Mouse (Mus musculus) skeletal muscle tissue, adult 2 months (tissue): ENCODE measurements at regions not wholly inside any gene's neighbourhood (a gene's known extent, or its start where the extent isn't known, plus 50 kb on each side); places are given as distances from the start of the nearest gene placed in this dataset.

Experiments used
- DNase-seq: peaks from one replicate; pipeline ENCODE4 v3.0.0-alpha.2; 2012; ENCODE audit warnings: low read depth, low spot score

- peak; percentile 10 for DNase-seq
These were observed 191.6 kb downstream of the Agtpbp1 start for GRCm38 (mm10) chr13:59393231-59393938.

DNA sequence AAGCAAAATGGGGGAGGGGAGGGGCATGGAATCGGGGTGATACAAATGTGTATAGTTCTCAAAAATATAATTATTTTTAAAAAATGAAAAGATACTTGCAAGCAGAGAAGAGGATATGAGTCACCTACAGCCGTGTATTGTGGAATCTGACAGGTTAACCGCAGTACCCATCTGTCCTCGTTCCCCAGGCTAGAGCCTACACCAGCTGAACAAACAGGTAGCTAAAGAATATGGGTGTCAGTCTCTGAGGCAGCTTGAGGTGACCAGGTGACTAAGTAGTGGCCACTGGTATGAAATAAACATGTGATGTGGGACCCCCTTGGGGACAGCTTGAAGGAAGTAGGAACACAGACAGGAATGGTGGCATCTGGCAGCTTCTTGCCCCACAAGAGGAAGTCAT is 192.2 kb downstream of the Agtpbp1 start:
- DNase-seq: no peak

DNA sequence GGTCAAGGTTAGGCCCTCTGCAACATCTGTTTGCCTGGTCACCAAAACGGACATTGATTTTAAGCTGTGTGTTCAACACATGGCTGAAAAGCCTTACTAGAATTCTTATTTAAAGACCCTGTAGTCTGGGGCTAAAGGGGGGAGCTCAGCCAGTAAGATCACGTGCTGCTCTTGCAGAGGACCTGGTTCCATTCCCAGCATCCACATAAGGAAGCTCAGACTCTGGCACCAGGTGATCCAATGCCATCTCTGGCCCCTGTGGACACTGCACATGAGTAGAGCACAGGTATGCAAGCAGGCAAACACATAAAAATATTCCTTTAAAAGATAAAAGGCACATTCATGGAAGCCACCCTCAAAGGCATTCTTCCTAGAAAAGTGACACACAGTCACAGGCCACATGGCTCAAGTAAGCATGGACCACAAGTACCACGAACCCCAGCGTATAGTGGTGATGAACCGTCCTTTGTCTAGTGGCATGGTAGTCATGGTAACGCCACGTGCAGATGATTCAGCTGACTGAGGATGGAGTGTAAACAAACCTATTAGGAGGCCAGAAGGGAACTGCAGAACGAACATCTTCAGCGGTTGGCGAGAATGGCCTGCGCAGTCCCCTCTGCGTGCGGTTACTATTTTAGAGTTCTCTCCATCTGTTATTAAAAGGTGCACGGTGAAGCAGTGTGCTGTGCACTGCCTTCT is 197.3 kb downstream of the Agtpbp1 start:
- no peak for DNase-seq

DNA sequence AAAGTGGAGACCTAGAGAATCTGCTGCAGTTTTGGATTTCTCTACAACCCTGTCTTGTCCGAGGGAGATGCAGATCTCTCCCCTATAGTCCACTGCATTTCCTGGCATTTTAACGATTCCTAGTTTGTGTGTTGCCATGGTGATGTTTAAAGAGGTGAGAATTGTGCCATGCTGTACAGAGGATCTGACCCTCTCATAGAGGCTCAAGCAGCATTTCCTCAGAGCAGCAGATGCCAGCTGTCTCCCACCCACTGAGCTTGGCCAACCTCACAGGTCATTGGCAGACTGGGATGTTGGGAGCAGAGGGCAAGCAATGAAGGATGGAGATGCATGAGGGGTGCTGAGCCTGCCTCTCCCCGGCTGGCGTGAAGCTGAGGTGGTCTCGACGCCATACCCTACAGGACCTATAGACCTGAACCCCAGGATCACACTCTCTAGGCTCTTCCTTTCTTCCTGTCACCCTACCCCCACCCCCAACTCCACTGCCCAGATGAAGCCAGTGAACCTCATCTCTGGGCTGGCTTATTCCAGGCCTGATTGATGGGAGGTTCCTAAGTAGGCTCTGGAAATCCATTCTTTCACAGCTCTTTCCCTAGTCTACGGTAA is 198.0 kb downstream of the Agtpbp1 start:
- no peak for DNase-seq

DNA sequence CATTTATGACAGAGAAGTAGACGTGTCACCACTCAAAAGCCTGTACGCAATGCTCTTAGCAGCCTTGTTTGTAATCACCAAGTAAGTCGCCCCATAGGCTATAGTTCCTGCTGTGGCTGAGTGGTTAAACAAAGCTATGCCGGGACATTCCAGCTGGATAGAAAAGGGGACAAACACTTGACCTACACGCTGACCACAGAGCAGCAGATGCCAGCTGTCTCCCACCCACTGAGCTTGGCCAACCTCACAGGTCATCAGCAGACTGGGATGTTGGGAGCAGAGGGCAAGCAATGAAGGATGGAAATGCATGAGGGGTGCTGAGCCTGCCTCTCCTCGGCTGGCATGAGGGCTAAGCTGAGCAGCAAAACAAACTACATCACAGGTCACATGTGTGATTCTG is 199.2 kb downstream of the Agtpbp1 start:
- no peak for DNase-seq

- no peak for DNase-seq
These were observed 214.7 kb downstream of the Agtpbp1 start for GRCm38 (mm10) chr13:59370141-59370816.

- no peak for DNase-seq
These were observed 216.2 kb downstream of the Agtpbp1 start for GRCm38 (mm10) chr13:59368550-59369449.

- DNase-seq: peak; percentile 61
These were observed 219.6 kb downstream of the Agtpbp1 start for GRCm38 (mm10) chr13:59365460-59365859.

DNA sequence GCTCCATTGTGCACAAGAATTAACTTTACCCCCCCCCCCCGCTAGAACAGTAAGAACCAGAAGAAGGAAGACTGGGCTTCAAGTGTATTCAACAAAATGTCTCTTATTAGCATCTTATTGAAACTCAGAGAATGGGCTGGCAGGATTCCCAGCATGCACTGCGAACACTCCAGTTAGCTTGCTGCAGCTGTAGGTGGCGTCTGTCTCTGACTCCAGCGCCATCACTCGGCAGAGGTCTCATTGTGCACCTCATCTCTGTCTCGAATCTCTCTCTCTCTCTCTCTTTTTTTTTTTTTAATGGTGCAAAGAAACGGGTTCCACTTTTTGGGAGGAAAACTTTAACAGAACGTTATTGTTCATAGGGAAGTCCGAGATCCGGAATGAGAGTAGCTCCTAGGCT is 221.6 kb downstream of the Agtpbp1 start:
- DNase-seq: no peak

DNA sequence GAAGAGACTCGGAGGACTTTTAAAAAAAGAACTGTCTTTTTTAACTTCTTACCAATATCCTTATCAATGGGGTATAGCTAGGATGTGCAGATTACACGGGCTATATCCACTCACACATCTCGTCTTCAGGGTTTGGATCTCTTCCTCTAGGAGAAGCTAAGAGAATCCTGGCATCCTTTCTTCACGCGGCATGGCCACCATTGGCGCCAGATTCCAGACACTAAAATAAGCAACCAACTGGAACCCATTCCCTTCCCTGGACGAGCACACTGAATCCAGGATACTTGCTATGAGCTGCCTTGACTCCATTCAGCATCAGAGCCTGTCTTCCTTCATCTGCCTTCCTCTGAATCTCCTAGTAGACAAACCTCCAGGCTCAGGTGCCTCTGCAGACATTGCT is 223.7 kb downstream of the Agtpbp1 start:
- DNase-seq: no peak

GRCm38 (mm10) chr13:59360026-59360425 is 225.0 kb downstream of the Agtpbp1 start:
- DNase-seq: no peak

- DNase-seq: no peak
These were observed 226.6 kb downstream of the Agtpbp1 start for GRCm38 (mm10) chr13:59358421-59358820.

- no peak for DNase-seq
These were observed 233.6 kb downstream of the Agtpbp1 start for GRCm38 (mm10) chr13:59351461-59351860.

- DNase-seq: no peak
These were observed 234.3 kb downstream of the Agtpbp1 start for GRCm38 (mm10) chr13:59350613-59351150.

DNA sequence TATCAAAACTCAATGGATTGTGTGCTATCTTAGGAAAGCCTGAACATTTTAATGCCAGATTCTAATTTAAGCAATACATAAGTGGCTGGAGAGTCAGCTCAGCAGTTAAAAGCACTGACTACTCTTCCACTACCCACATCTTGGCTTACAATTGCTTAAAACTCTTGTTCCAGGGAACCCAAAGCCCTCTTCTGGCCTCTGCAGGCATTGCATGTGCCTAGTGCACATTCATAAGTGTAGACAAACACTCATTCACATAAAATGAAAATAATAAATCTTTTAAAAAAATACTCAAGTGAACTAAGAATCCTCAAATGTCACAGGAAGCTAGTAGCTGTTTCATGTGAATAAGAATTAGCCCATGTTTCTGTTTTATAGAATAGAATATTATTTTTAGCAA is 236.5 kb downstream of the Agtpbp1 start:
- no peak for DNase-seq

- peak; percentile 90 for DNase-seq
These were observed 243.2 kb downstream of the Agtpbp1 start for GRCm38 (mm10) chr13:59341871-59342270.

GRCm38 (mm10) chr13:59338436-59338835 is 246.6 kb downstream of the Agtpbp1 start:
- no peak for DNase-seq

DNA sequence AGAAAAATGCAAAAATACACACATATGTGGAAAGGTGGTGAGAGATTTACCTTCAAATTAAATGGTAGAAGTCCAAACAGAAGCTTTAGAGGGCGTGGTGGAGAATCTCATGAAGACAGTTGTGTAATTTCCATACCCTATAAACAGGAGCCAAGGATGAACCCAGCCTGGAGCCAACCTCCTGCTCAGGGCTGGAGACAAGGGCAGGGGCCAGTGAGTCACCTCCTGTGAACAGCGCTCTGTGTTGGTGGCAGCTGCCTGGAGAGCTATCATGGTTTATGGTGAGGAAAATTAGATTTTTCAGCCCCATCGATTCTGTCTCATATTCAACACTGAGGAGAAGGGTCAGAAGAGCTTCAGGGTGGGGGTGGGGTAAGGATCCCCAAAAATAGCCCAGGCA is 261.1 kb downstream of the Agtpbp1 start:
- DNase-seq: no peak

DNA sequence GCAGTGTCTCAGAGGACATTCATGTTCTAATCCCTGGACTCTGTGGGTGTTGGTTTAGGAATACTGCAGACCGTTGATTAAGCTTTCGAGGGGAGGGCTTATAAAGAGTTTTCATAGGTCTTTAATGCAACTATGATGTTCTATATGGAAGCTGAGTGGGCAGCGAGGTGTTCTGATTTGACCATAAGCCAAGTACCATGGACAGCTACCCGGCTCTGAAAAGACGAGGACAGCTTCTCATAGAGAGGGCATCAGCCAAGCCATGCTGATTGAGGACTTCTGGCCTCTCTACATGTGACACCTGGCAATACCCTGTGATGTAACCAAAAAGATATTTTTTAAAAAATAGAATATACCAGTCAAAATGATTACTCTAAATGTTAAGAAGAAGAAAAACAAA is 261.6 kb downstream of the Agtpbp1 start:
- DNase-seq: no peak

DNA sequence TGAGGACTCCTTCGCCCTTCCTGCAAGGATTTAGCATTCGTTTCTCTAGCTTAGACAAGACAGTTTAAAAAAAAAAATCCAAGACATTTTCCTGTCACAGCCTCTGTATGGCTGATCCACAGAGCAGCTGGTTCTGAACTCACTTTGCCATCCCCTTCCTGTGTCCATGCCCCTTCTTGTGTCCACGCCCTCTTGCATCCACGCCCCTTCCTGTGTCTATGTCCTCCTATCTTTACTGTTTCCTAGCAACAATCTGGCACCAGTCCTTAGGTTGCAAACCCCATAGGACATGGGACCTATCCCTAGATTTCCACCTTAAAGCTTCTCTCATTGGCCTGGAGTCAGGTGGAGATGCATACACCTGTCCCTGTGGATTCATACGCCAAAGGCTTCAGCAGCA is 264.8 kb downstream of the Agtpbp1 start:
- no peak for DNase-seq

- DNase-seq: no peak
These were observed 267.5 kb downstream of the Agtpbp1 start for GRCm38 (mm10) chr13:59317458-59318005.
